ENCODE assay signal across 10 mouse cellular contexts in the genomic region with DNA sequence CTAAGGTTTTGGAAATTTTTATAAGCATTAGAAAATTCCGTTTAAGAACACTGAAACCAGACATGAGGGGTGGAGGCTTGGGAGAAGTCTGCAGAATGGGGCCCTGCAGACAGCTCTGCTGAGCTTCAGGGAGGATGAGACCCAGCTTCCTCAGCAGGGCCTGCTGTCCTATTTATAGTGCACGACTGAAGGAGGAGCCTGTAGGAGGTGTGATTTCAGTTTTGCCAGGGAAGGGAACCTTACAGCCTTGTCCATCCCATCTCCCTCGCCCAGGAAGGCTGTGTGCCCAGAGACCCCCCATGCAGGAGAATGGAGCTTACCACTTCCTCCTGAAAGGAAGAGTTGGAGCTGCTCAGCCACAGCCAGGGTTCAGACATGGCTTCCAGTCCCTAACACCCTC. TPM values are rescaled to one million over a fixed set of nuclear protein-coding genes. Genes with fewer than 3 reads are reported as not detected.
A peak's percentile ranks its signal among the peaks of the same experiment; 100 is the strongest.
DNase-seq lines count a peak whose midpoint lies in the region; ATAC-seq lines count a peak whose summit lies in the region.
"Had no signal": no experiment of that assay in that cellular context is flagged by ENCODE, and none has a peak within 500 bp of the region (broad histone marks: within the 10 kb centered on the region; RNA-seq: fewer than 3 reads in every experiment).

No protein-coding gene starts in this region.

- no peaks in the 10 kb centered on the region for H3K36me3 ChIP-seq in kidney, embryonic 16.5 days (ENCODE audit: insufficient read depth, low read length)
- H3K36me3 ChIP-seq in hindbrain, embryonic 12.5 days, result no peaks in the 10 kb centered on the region
- H3K36me3 ChIP-seq in liver, embryonic 15.5 days (replicated peaks), result no peaks in the 10 kb centered on the region
- H3K36me3 ChIP-seq in stomach, embryonic 14.5 days (ENCODE audit: control insufficient read depth, insufficient read depth, low read length), result no peaks in the 10 kb centered on the region

- no peak overlapping the region for H3K27ac ChIP-seq in kidney, embryonic 16.5 days (ENCODE audit: low read length)
- H3K27ac ChIP-seq in hindbrain, embryonic 12.5 days, result peak overlapping the region; percentile 53
- H3K27ac ChIP-seq in liver, embryonic 15.5 days (replicated peaks), result no peak overlapping the region
- H3K27ac ChIP-seq in stomach, embryonic 14.5 days (ENCODE audit: low read length), result no peak overlapping the region

- peak overlapping the region; percentile 59 for H3K4me3 ChIP-seq in kidney, embryonic 16.5 days (ENCODE audit: low read length)
- H3K4me3 ChIP-seq in hindbrain, embryonic 12.5 days, result peak overlapping the region; percentile 57
- peak overlapping the region; percentile 58; the same call in 1 of the 2 replicates for H3K4me3 ChIP-seq in liver, embryonic 15.5 days (replicated peaks)
- H3K4me3 ChIP-seq in stomach, embryonic 14.5 days (ENCODE audit: low read depth, low read length), result peak overlapping the region; percentile 48

- DNase-seq in kidney, postnatal 36 days, result no peak
- peak; percentile 50 to 59 for DNase-seq in cerebellum, postnatal 36 days

- peaks cover 13% of the 10 kb centered on the region; the same call in 1 of the 2 replicates for H3K4me1 ChIP-seq in kidney, embryonic 16.5 days (ENCODE audit: insufficient read depth, low read length)
- H3K4me1 ChIP-seq in hindbrain, embryonic 12.5 days, result peaks cover 16% of the 10 kb centered on the region
- H3K4me1 ChIP-seq in liver, embryonic 15.5 days (replicated peaks), result peaks cover 24% of the 10 kb centered on the region
- H3K4me1 ChIP-seq in stomach, embryonic 14.5 days (ENCODE audit: control insufficient read depth, insufficient read depth, low read length), result 0 out of 2 replicates have a peak, but pooled peaks cover 2% of the 10 kb centered on the region

- H3K27me3 ChIP-seq in kidney, embryonic 16.5 days (ENCODE audit: insufficient read depth, low read length), result peaks cover 34% of the 10 kb centered on the region
- peaks cover 37% of the 10 kb centered on the region for H3K27me3 ChIP-seq in hindbrain, embryonic 12.5 days
- H3K27me3 ChIP-seq in liver, embryonic 15.5 days, result peaks cover 93% of the 10 kb centered on the region
- 0 out of 2 replicates have a peak, but pooled peaks cover 6% of the 10 kb centered on the region for H3K27me3 ChIP-seq in stomach, embryonic 14.5 days (ENCODE audit: control insufficient read depth, insufficient read depth, low read length)

- H3K4me2 ChIP-seq in kidney, embryonic 16.5 days (replicated peaks; ENCODE audit: low read depth, low read length), result peak overlapping the region; percentile 98
- peak overlapping the region; percentile 97 for H3K4me2 ChIP-seq in hindbrain, embryonic 12.5 days (replicated peaks)
- peak overlapping the region; percentile 92 for H3K4me2 ChIP-seq in liver, embryonic 15.5 days
- H3K4me2 ChIP-seq in stomach, embryonic 14.5 days (replicated peaks; ENCODE audit: low read depth, low read length), result peak overlapping the region; percentile 100; the same call in 1 of the 2 replicates

- H3K9me3 ChIP-seq in kidney, embryonic 16.5 days (ENCODE audit: low read length), result no peaks in the 10 kb centered on the region
- no peaks in the 10 kb centered on the region for H3K9me3 ChIP-seq in hindbrain, embryonic 12.5 days (replicated peaks)
- no peaks in the 10 kb centered on the region for H3K9me3 ChIP-seq in liver, embryonic 15.5 days (replicated peaks)
- no peaks in the 10 kb centered on the region for H3K9me3 ChIP-seq in stomach, embryonic 14.5 days (ENCODE audit: control insufficient read depth, low read depth, low read length)

- WGBS in kidney, embryonic 16.5 days, result 8% methylated on average over 3 of the region's 3 CpGs
- WGBS in hindbrain, embryonic 12.5 days, result 11% methylated on average over 3 of the region's 3 CpGs
- 4% methylated on average over 3 of the region's 3 CpGs for WGBS in liver, embryonic 15.5 days (ENCODE audit: insufficient replicate concordance)
- 21% methylated on average over 3 of the region's 3 CpGs for WGBS in stomach, embryonic 14.5 days

- no peak for ATAC-seq in kidney, embryonic 16.5 days (ENCODE audit: low FRiP score, low TSS enrichment)
- ATAC-seq in hindbrain, embryonic 12.5 days (ENCODE audit: low FRiP score), result 0 out of 2 replicates have a peak, but pooled peaks have one; percentile 27
- no peak for ATAC-seq in liver, embryonic 15.5 days (ENCODE audit: insufficient read depth)
- no peak for ATAC-seq in stomach, embryonic 14.5 days (ENCODE audit: insufficient number of reproducible peaks, insufficient read depth, low FRiP score, low read depth)
- ATAC-seq in granulocyte monocyte progenitor cell, adult 5-6 weeks (replicated peaks; ENCODE audit: poor library complexity, severe bottlenecking), result no peak
- no peak for ATAC-seq in monocyte, adult 5-6 weeks (replicated peaks; ENCODE audit: insufficient number of reproducible peaks, low FRiP score, low TSS enrichment, poor library complexity, severe bottlenecking)

- no peak overlapping the region for H3K9ac ChIP-seq in kidney, embryonic 16.5 days (replicated peaks; ENCODE audit: low read length)
- H3K9ac ChIP-seq in hindbrain, embryonic 12.5 days, result peak overlapping the region; percentile 64
- H3K9ac ChIP-seq in liver, embryonic 15.5 days, result no peak overlapping the region
- no peak overlapping the region for H3K9ac ChIP-seq in stomach, embryonic 14.5 days (replicated peaks; ENCODE audit: low read depth, low read length)

RNA-seq across cellular contexts. Expression of a gene that starts 1.5 kb away (rescaled TPM):
- polyA plus RNA-seq in kidney, embryonic 16.5 days (2015; fragmentation: Nextera tagmentation; extraction: Ambion mirVana), result 0.71 and 0.84 TPM in 2 replicates
- polyA plus RNA-seq in hindbrain, embryonic 12.5 days (2016; fragmentation: Nextera tagmentation; extraction: Ambion mirVana), result 6.0 TPM in 2 replicates
- 0.32 and 0.40 TPM in 2 replicates for polyA plus RNA-seq in liver, embryonic 15.5 days (2015; fragmentation: Nextera tagmentation; extraction: Ambion mirVana)
- 1.4 and 1.8 TPM in 2 replicates for polyA plus RNA-seq in stomach, embryonic 14.5 days (2014; fragmentation: Nextera tagmentation; extraction: Ambion mirVana)
- not detected in 2 replicates for total RNA-seq in granulocyte monocyte progenitor cell, adult 5-6 weeks (2014; fragmentation: Nextera tagmentation)
- 0.09 TPM in 1 of 2 replicates, not detected in the other for total RNA-seq in granulocyte monocyte progenitor cell, adult 5-6 weeks (2017)
- 2.7 to 5.5 TPM (median 3.5 TPM) in 3 replicates for total RNA-seq in monocyte, adult 5-6 weeks (2017)

RNA-seq across cellular contexts. Expression of a gene that starts 47.0 kb away (rescaled TPM):
- not detected in 2 replicates for polyA plus RNA-seq in kidney, embryonic 16.5 days (2015; fragmentation: Nextera tagmentation; extraction: Ambion mirVana)
- not detected in 2 replicates for polyA plus RNA-seq in hindbrain, embryonic 12.5 days (2016; fragmentation: Nextera tagmentation; extraction: Ambion mirVana)
- polyA plus RNA-seq in liver, embryonic 15.5 days (2015; fragmentation: Nextera tagmentation; extraction: Ambion mirVana), result not detected in 2 replicates
- polyA plus RNA-seq in stomach, embryonic 14.5 days (2014; fragmentation: Nextera tagmentation; extraction: Ambion mirVana), result not detected in 2 replicates
- total RNA-seq in granulocyte monocyte progenitor cell, adult 5-6 weeks (2014; fragmentation: Nextera tagmentation), result not detected in 2 replicates
- not detected in 2 replicates for total RNA-seq in granulocyte monocyte progenitor cell, adult 5-6 weeks (2017)
- not detected in 3 replicates for total RNA-seq in monocyte, adult 5-6 weeks (2017)
- total RNA-seq: ES-E14; heart, postnatal 36 days had no signal

RNA-seq across cellular contexts. Expression of a gene that starts 51.4 kb away (rescaled TPM):
- polyA plus RNA-seq in kidney, embryonic 16.5 days (2015; fragmentation: Nextera tagmentation; extraction: Ambion mirVana), result 17.8 and 18.4 TPM in 2 replicates
- polyA plus RNA-seq in hindbrain, embryonic 12.5 days (2016; fragmentation: Nextera tagmentation; extraction: Ambion mirVana), result 14.0 and 16.0 TPM in 2 replicates
- 6.8 and 7.2 TPM in 2 replicates for polyA plus RNA-seq in liver, embryonic 15.5 days (2015; fragmentation: Nextera tagmentation; extraction: Ambion mirVana)
- 14.7 and 17.0 TPM in 2 replicates for polyA plus RNA-seq in stomach, embryonic 14.5 days (2014; fragmentation: Nextera tagmentation; extraction: Ambion mirVana)
- total RNA-seq in granulocyte monocyte progenitor cell, adult 5-6 weeks (2014; fragmentation: Nextera tagmentation), result 12.9 and 36.9 TPM in 2 replicates
- 15.0 and 16.0 TPM in 2 replicates for total RNA-seq in granulocyte monocyte progenitor cell, adult 5-6 weeks (2017)
- 1.5 to 3.5 TPM (median 2.3 TPM) in 3 replicates for total RNA-seq in monocyte, adult 5-6 weeks (2017)

Comparison
In these comparisons a context has a peak if more than half of its experiments do, and no peak if none do; other contexts are left out.
1. DNase-seq: peak in cerebellum, postnatal 36 days (2 of 2); none in kidney, postnatal 36 days (0 of 2).
2. Peak in every context shown above with its lines, with median percentiles within 50 percentile points of each other: H3K4me2 ChIP-seq and H3K4me3 ChIP-seq.